Mouse (Mus musculus): ENCODE data around the gene Nfix. TPM values are rescaled to one million over a fixed set of nuclear protein-coding genes. Genes with fewer than 3 reads are reported as not detected.
"Not testable (repeated sequence)": the region's sequence is repeated elsewhere in the genome, so short reads cannot be mapped to it uniquely, and the experiment has no call there.

Nfix gene
- total RNA-seq, 1 experiment from 2014 or later: 124 TPM

GRCm38 (mm10) chr8:84832759-84833742 is 32.9 kb upstream of the Nfix start:
- DNase-seq: no peak

- DNase-seq: peak; percentile 89
These were observed 32.0 kb upstream of the Nfix start for GRCm38 (mm10) chr8:84832034-84832717.

GRCm38 (mm10) chr8:84831490-84831889 is 31.3 kb upstream of the Nfix start, which contains the start of gene Gadd45gip1:
Gene Gadd45gip1, plus strand, starts transcription at chr8:84831522.
- peak; percentile 68 for DNase-seq

- not testable (repeated sequence) for DNase-seq
These were observed 26.4 kb upstream of the Nfix start for GRCm38 (mm10) chr8:84826518-84826917.

GRCm38 (mm10) chr8:84825636-84826035 is 25.5 kb upstream of the Nfix start:
- DNase-seq: no peak

- DNase-seq: peak; percentile 73
These were observed 23.5 kb upstream of the Nfix start for GRCm38 (mm10) chr8:84823653-84824052.

- no peak for DNase-seq
These were observed 22.6 kb upstream of the Nfix start, which contains the start of gene Dand5 for GRCm38 (mm10) chr8:84822723-84823122. Gene Dand5, minus strand, starts transcription at chr8:84822823.

GRCm38 (mm10) chr8:84816117-84816516 is 16.0 kb upstream of the Nfix start:
- DNase-seq: no peak

GRCm38 (mm10) chr8:84815547-84815946 is 15.4 kb upstream of the Nfix start:
- DNase-seq: peak; percentile 98

- DNase-seq: no peak
These were observed 14.7 kb upstream of the Nfix start for GRCm38 (mm10) chr8:84814555-84815441.

GRCm38 (mm10) chr8:84814240-84814554 is 14.1 kb upstream of the Nfix start:
- no peak for DNase-seq

GRCm38 (mm10) chr8:84813830-84814229 is 13.7 kb upstream of the Nfix start:
- DNase-seq: no peak

- DNase-seq: peak; percentile 90
These were observed 12.9 kb upstream of the Nfix start for GRCm38 (mm10) chr8:84813059-84813458.

- no peak for DNase-seq
These were observed 11.2 kb upstream of the Nfix start for GRCm38 (mm10) chr8:84811303-84811702.

GRCm38 (mm10) chr8:84810896-84811295 is 10.8 kb upstream of the Nfix start:
- DNase-seq: peak; percentile 97

- no peak for DNase-seq
These were observed 9.8 kb upstream of the Nfix start for GRCm38 (mm10) chr8:84809941-84810280.

GRCm38 (mm10) chr8:84809109-84809940 is 9.2 kb upstream of the Nfix start:
- DNase-seq: no peak

GRCm38 (mm10) chr8:84806031-84806430 is 5.9 kb upstream of the Nfix start:
- DNase-seq: no peak

- peak; percentile 80 for DNase-seq
These were observed 810 bp downstream of the Nfix start for GRCm38 (mm10) chr8:84799136-84799931.

GRCm38 (mm10) chr8:84798446-84799135 is 1.6 kb downstream of the Nfix start:
- DNase-seq: no peak

Data from adrenal gland, postnatal 14 days (tissue).